Mouse (Mus musculus) midbrain, embryonic 14.5 days (tissue): ENCODE data around the gene Mfsd4a. TPM values are rescaled to one million over a fixed set of nuclear protein-coding genes. Genes with fewer than 3 reads are reported as not detected.

Experiments
- ATAC-seq: fragments of 200-750 bp; cut with Nextera tagmentation; 2 replicates; pipeline ENCODE4 v1.8.0; 2017; ENCODE audit warnings: moderate number of reproducible peaks, moderate library complexity; ENCODE audit not compliant: low FRiP score, low TSS enrichment
- DNase-seq: peaks from one replicate; pipeline ENCODE4 v3.0.0-alpha.2; 2015
- H3K27ac ChIP-seq: fragments of 300-500 bp; sonication (generic); replicated peaks from 2 replicates; pipeline ENCODE4 v1.5.1; 2014; ENCODE audit warnings: mild to moderate bottlenecking, low read depth, low read length, moderate library complexity
- H3K27me3 ChIP-seq: fragments of 300-500 bp; sonication (generic); 2 replicates; pipeline ENCODE4 v1.6.1; 2014; ENCODE audit warnings: low read length, control low read depth, mixed read lengths; ENCODE audit not compliant: control insufficient read depth, insufficient read depth
- H3K36me3 ChIP-seq: fragments of 300-500 bp; sonication (generic); 2 replicates; pipeline ENCODE4 v1.6.1; 2014; ENCODE audit warnings: low read length, control low read depth; ENCODE audit not compliant: control insufficient read depth, insufficient read depth
- H3K4me1 ChIP-seq: fragments of 300-500 bp; sonication (generic); 2 replicates; pipeline ENCODE4 v1.6.1; 2014; ENCODE audit warnings: mild to moderate bottlenecking, antibody characterized with exemption, low read length, control low read depth; ENCODE audit not compliant: control insufficient read depth, insufficient read depth
- H3K4me2 ChIP-seq: fragments of 300-500 bp; sonication (generic); 2 replicates; pipeline ENCODE4 v1.6.1; 2014; ENCODE audit warnings: mild to moderate bottlenecking, low read length, moderate library complexity
- H3K4me3 ChIP-seq: fragments of 300-500 bp; sonication (generic); replicated peaks from 2 replicates; pipeline ENCODE4 v1.5.1; 2014; ENCODE audit warnings: low read depth, low read length
- H3K9ac ChIP-seq: fragments of 300-500 bp; sonication (generic); replicated peaks from 2 replicates; pipeline ENCODE4 v1.6.1; 2014; ENCODE audit warnings: mild to moderate bottlenecking, low read length, moderate library complexity
- H3K9me3 ChIP-seq: fragments of 300-500 bp; sonication (generic); 2 replicates; pipeline ENCODE4 v1.6.1; 2016; ENCODE audit warnings: low read length, control low read depth, mixed read lengths; ENCODE audit not compliant: control insufficient read depth
- WGBS: fragments of 180-500 bp; shearing (Covaris S2); extraction: QIAGEN DNeasy Blood & Tissue Kit; methylation state at CpG from one replicate; pipeline ENCODE4 v1.1.7; 2014; 5-methylcytosine and 5-hydroxymethylcytosine counted together
- polyA plus RNA-seq: library from polyadenylated mRNA; unstranded; fragments of >200 nt; fragmentation: Nextera tagmentation; extraction: Ambion mirVana; gene quantifications from 2 replicates; pipeline ENCODE4 v1.2.1, GENCODE M21; 2014

Mfsd4a gene
- polyA plus RNA-seq, 1 experiment from 2014 or later: 10.2 TPM

DNA sequence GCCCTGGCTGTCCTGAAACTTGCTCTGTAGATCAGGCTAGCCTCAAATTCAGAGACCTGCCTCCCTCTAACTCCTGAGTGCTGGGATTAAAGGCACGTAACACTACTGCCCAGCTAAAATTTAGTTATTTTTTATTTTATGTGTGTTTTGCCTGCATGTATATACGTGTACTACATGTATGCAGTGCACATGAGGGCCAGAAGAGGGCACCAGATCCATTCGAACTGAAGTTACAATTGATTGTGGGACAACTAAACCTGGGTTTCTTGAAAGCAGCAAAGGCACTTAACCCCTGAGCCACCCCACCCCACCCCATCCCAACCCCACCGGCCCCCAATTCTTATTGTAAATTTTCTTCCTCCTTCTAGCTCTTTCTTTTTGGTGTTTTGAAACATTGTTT, 72.8 kb downstream of the Mfsd4a start:
- Histone ChIP-seq H3K4me3 (no peak overlapping the region), H3K36me3 (no peaks in the 10 kb centered on the region), H3K27me3 (no peaks in the 10 kb centered on the region), H3K4me2 (no peak overlapping the region), H3K27ac (no peak overlapping the region), H3K9me3 (no peaks in the 10 kb centered on the region), H3K4me1 (no peaks in the 10 kb centered on the region), H3K9ac (no peak overlapping the region)
- DNase-seq (peak; percentile 61), ATAC-seq (no peak)
- WGBS: 40% methylated on average over 4 of the region's 4 CpGs

DNA sequence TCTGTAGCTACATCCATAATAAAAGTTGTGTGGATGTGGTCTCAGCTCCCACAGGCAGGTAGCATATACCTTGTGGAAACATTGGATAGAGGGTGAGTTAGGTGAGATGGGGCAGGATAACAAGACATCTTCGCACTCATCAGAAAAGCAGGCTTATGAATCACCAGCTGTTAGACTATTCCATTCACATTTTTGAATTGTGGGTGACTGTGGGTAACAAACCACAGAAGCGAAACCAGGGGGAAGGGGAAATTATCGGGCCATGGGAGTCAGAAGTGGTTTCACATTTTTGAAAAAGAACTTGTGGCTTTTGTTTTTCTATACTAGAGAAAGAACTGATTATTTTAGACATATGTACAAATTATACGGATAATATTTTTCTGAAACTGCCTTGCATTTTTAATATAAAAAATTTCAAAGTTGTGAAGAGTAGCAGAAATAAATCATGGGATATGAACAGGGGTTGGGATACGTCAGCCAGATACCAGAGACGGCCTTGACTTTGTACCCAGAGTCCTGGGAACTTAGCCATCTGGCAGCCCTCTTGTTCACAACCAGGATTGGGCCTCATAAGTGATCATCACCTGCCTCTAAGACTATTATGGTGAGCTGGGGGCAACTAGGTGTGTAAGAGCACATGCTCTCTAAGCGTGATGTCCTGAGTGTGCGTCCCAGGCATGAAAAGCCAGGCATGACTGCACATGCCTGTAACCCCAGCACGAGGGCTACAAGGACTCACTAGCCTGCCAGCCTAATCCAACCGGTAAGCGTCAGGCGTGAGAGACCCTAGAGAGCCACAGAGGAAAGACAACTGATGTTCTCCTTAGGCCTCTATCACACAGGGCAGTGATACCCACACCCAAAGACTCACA, 74.5 kb downstream of the Mfsd4a start:
- H3K27ac ChIP-seq: no peak overlapping the region
- no peaks in the 10 kb centered on the region for H3K27me3 ChIP-seq
- no peaks in the 10 kb centered on the region for H3K36me3 ChIP-seq
- H3K9me3 ChIP-seq: no peaks in the 10 kb centered on the region
- H3K4me3 ChIP-seq: no peak overlapping the region
- ATAC-seq (no peak), DNase-seq (no peak)
- 85% methylated on average over 12 of the region's 12 CpGs for WGBS
- H3K4me1 ChIP-seq: no peaks in the 10 kb centered on the region
- no peak overlapping the region for H3K4me2 ChIP-seq
- no peak overlapping the region for H3K9ac ChIP-seq

DNA sequence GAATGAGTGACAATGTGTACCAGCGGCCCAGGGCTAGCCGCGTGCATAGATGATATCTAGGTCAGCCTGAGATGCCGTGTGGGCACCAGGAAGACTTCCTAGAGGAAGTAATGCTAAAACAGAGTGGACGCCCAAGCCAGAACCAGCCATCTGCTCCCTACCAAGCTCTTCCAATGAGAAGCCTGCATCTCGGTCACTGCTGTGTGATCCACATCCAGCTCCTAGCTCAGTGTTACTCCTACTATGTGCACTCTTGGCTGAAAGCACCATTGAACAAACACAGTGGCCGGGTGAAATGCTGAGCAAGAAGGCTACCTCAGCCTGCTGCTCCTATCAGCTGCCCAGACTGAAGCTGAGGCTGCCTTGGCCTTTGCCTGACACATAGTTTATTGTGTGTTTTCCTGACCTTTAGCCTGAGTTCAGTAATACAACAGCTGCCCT, 75.3 kb downstream of the Mfsd4a start:
- H3K9ac ChIP-seq: no peak overlapping the region
- no peaks in the 10 kb centered on the region for H3K4me1 ChIP-seq
- H3K27ac ChIP-seq: no peak overlapping the region
- no peaks in the 10 kb centered on the region for H3K27me3 ChIP-seq
- no peak overlapping the region for H3K4me3 ChIP-seq
- H3K36me3 ChIP-seq: no peaks in the 10 kb centered on the region
- H3K9me3 ChIP-seq: no peaks in the 10 kb centered on the region
- WGBS: 85% methylated on average over 7 of the region's 7 CpGs
- ATAC-seq (no peak), DNase-seq (no peak)
- H3K4me2 ChIP-seq: no peak overlapping the region

DNA sequence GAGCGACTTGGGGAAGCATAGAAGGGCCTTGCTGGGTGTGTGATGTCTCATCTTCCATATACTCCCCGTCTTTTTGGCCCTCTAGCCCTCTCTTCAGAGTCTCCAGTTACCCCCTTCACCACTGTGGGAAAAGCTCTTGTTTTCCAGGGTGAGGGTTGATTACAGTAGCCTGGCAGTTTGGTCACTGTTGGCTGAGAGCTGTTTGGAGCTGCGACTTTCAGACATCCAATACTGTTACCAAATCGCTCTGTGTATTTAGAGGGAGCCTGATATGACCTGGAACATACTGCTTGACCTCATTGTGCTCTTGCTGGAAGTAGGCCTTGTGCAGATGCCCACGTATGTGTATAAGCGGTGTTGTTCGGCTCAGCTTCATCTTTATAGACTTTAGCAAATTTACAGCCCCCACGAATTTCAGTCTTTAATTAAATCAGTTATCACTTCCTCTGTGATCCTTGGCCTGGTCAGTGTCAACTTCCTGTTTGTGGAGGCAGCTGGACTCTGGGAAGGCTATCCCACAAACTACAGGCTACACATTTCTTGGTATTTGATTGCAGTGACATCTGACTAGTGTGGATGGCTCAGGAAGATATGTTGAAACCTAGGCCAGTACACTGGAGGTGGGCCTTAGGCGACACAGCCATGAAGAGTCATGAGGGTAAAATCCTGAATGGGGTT, 77.6 kb downstream of the Mfsd4a start:
- Histone ChIP-seq H3K4me3 (no peak overlapping the region), H3K4me1 (no peaks in the 10 kb centered on the region), H3K9me3 (no peaks in the 10 kb centered on the region), H3K27ac (no peak overlapping the region), H3K9ac (no peak overlapping the region), H3K27me3 (no peaks in the 10 kb centered on the region), H3K4me2 (no peak overlapping the region), H3K36me3 (no peaks in the 10 kb centered on the region)
- 93% methylated on average over 9 of the region's 9 CpGs for WGBS
- DNase-seq (no peak), ATAC-seq (no peak)

DNA sequence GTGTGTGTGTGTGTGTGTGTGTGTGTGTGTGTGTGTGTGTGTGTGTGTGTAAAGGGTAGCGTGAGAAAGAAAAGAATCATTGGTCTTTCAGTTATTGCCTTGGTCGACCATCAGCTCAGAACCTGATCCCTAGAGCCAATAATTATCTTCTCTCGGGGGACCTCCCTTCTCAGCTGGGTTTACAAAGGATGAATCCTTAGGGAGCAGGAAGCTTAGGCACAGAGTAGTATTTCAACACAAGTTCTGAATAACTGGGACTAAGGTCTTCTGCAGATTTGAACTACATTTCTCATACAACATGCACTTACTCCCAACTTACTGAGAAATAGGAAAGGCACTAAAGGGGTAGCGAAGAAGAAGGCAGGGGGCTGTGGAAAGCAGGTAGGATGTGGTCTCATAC, 78.4 kb downstream of the Mfsd4a start:
- Histone ChIP-seq H3K4me3 (no peak overlapping the region), H3K27me3 (no peaks in the 10 kb centered on the region), H3K9ac (no peak overlapping the region), H3K9me3 (no peaks in the 10 kb centered on the region), H3K36me3 (no peaks in the 10 kb centered on the region), H3K27ac (no peak overlapping the region), H3K4me1 (no peaks in the 10 kb centered on the region), H3K4me2 (no peak overlapping the region)
- ATAC-seq (no peak), DNase-seq (no peak)
- WGBS: 75% methylated on average over 4 of the region's 4 CpGs

DNA sequence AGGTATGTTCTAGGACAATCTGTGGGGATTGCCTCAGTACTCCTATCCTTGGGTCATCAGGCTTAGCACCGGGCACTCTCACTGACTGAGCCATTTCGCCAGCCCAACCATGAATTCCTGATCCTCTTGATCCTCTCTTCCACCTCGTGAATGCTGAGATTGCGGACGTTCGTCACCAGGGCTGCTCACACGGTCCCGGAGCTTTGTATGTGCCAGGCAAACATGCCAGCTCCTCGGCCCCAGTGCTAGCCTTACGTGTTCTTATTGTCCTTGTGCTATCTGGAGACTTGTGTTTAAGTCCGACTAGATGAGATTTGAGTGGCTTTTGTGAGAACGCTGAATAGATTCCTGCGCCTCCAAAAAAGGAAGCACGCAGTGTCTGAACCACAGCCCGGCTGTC, 80.4 kb downstream of the Mfsd4a start:
- H3K4me2 ChIP-seq: no peak overlapping the region
- no peak overlapping the region for H3K9ac ChIP-seq
- H3K9me3 ChIP-seq: no peaks in the 10 kb centered on the region
- no peak overlapping the region for H3K27ac ChIP-seq
- H3K4me1 ChIP-seq: no peaks in the 10 kb centered on the region
- H3K4me3 ChIP-seq: no peak overlapping the region
- H3K27me3 ChIP-seq: no peaks in the 10 kb centered on the region
- no peak for DNase-seq
- H3K36me3 ChIP-seq: no peaks in the 10 kb centered on the region
- 59% methylated on average over 15 of the region's 15 CpGs for WGBS
- ATAC-seq: no peak

DNA sequence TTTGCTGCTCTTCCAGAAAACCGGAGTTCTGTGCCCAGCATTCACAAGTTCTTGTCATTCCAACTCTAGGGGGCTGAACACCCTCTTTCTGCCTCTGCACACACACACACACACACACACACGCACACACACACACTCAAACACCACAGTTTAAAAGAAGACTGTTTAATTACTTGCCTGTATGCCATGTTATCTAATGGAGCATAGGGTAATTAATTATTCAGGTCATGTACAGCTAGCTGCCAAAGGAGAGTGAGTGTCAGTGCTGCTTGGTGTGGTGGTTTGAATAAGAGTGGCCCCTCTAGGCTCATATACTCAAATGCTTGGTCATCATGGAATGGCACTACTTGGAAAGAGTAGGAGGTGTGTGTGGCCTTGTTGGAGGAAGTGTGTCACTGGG, 84.1 kb downstream of the Mfsd4a start:
- DNase-seq (no peak), ATAC-seq (no peak)
- Histone ChIP-seq H3K27me3 (no peaks in the 10 kb centered on the region), H3K4me2 (no peak overlapping the region), H3K4me1 (no peaks in the 10 kb centered on the region), H3K27ac (no peak overlapping the region), H3K4me3 (no peak overlapping the region), H3K36me3 (no peaks in the 10 kb centered on the region), H3K9ac (no peak overlapping the region), H3K9me3 (no peaks in the 10 kb centered on the region)
- WGBS: 85% methylated on average over 2 of the region's 2 CpGs

DNA sequence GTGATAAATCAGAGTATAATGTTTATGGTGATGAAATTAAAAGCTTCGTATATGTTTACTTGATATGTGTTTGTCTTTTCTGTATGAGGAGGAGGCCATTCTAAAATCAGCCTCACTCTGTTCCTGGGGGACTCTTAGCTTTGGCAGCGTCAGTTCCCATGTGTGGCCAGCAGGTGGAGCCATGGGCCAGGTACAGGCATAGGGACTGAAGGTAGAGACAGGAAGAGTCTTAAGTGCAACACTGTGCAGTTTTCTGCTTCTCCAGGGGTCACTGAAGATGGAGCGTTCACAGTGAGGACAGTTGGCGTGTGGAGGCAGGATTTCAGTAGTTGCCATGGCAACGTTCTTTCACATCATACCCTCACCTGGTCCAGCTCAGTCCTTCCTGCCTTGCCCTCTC, 85.0 kb downstream of the Mfsd4a start:
- Histone ChIP-seq H3K4me2 (no peak overlapping the region), H3K9me3 (no peaks in the 10 kb centered on the region), H3K4me3 (no peak overlapping the region), H3K4me1 (no peaks in the 10 kb centered on the region), H3K9ac (no peak overlapping the region), H3K27me3 (no peaks in the 10 kb centered on the region), H3K27ac (no peak overlapping the region), H3K36me3 (no peaks in the 10 kb centered on the region)
- DNase-seq (peak; percentile 88), ATAC-seq (peak; percentile 31; the same call in 1 of the 2 replicates)
- WGBS: 19% methylated on average over 5 of the region's 5 CpGs
